Mouse (Mus musculus) kidney, adult 2 months (tissue): Measurements from ENCODE around the gene Bpnt1.

Experiments
- CTCF ChIP-seq: fragments of 200-500 bp; conservative IDR thresholded peaks from 2 replicates; pipeline ENCODE4 v1.5.1; 2011; ENCODE audit warnings: low read depth, mild to moderate bottlenecking, control low read depth, low read length, moderate library complexity, mixed read lengths; ENCODE audit not compliant: insufficient read depth, insufficient read length
- POLR2A ChIP-seq: fragments of 200-500 bp; IDR thresholded peaks from one replicate; pipeline ENCODE4 v1.6.1; 2011; ENCODE audit warnings: low read depth, low read length, control low read depth

DNA sequence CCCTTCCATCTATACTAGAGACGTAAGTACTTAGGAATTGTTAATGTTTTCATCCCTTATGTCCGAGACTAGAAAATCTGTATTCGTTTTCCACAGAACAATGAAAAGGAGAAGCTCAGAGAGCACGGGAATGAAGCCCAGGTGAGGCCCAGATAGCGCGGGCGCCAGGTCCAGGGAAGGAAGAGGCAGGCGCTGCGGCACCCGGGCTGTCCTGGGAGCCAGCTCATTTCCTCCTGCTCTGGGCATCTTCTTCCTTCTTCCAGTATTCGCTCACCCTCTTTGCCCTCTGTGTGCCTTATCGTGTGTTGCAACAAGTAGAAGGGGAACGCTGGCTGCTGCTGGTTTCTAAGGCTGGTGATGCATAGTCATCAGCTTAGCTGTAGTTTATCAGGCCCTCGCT, 17.8 kb downstream of the Bpnt1 start:
- TF ChIP-seq CTCF (no peak), POLR2A (no peak)
